Mouse (Mus musculus): ENCODE results near the gene Vmp1.

GRCm38 (mm10) chr11:86650676-86651075, 33.0 kb downstream of the Vmp1 start:
- TF ChIP-seq CTCF (IDR thresholded peaks at IDR 0.05; ENCODE audit: control insufficient read depth, insufficient read depth, insufficient read length) (no peak), CEBPB (IDR thresholded peaks at IDR 0.05; ENCODE audit: low read depth) (no peak)

All from C2C12 (cell line).